Comparison of ENCODE assay signal across 17 mouse cellular contexts in the genomic region with DNA sequence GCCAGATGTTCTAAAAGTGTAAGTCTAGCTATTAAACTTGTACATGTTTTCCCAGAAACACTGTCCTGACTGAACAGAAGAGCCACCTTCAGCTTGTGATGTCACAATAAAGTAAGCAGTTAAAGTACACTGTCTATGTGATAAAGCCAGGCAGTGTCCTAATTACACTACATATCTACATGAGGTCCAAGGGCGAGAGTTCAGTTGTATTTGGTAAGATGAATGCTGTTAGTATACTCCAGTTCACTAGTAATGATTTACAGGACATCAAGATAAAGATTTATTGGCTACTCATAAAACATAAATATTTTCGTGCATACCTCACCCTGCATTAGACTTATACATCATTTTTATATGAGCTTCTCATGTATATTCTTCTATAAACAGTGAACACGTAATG.
"Had no signal": no experiment of that assay in that cellular context is flagged by ENCODE, and none has a peak within 500 bp of the region (broad histone marks: within the 10 kb centered on the region; RNA-seq: fewer than 3 reads in every experiment).

No protein-coding gene starts in this region.

- H3K4me3 ChIP-seq: heart, embryonic 10.5 days; heart, embryonic 12.5 days; hindbrain, embryonic 13.5 days; hindbrain, embryonic 15.5 days; layer of hippocampus, adult 2 months; left cerebral cortex, adult 2 months; limb, embryonic 10.5 days; limb, embryonic 12.5 days; liver, embryonic 13.5 days; liver, embryonic 15.5 days had no signal

- H3K36me3 ChIP-seq: heart, embryonic 10.5 days; hindbrain, embryonic 15.5 days; limb, embryonic 10.5 days; limb, embryonic 12.5 days; liver, embryonic 13.5 days; liver, embryonic 15.5 days had no signal

- H3K9me3 ChIP-seq: heart, embryonic 10.5 days; heart, embryonic 12.5 days; hindbrain, embryonic 13.5 days; hindbrain, embryonic 15.5 days; limb, embryonic 10.5 days; limb, embryonic 12.5 days; liver, embryonic 13.5 days; liver, embryonic 15.5 days had no signal

- H3K4me2 ChIP-seq: heart, embryonic 12.5 days; hindbrain, embryonic 13.5 days; hindbrain, embryonic 15.5 days; limb, embryonic 12.5 days; liver, embryonic 11.5 days; liver, embryonic 13.5 days; liver, embryonic 15.5 days had no signal

- H3K27me3 ChIP-seq: heart, embryonic 12.5 days; hindbrain, embryonic 13.5 days; hindbrain, embryonic 15.5 days; limb, embryonic 12.5 days; liver, embryonic 13.5 days; liver, embryonic 15.5 days had no signal

- H3K4me1 ChIP-seq: heart, embryonic 10.5 days; heart, embryonic 12.5 days; hindbrain, embryonic 13.5 days; hindbrain, embryonic 15.5 days; limb, embryonic 10.5 days; liver, embryonic 13.5 days; liver, embryonic 15.5 days had no signal

- ATAC-seq: hindbrain, postnatal 0 days had no signal

- DNase-seq: gastrocnemius, postnatal 10 days; gastrocnemius, postnatal 25 days; kidney, adult 18-20 months; kidney, adult 8-10 months; liver; liver, embryonic 13.5 days had no signal

- H3K9ac ChIP-seq: heart, embryonic 12.5 days; hindbrain, embryonic 13.5 days; hindbrain, embryonic 15.5 days; limb, embryonic 12.5 days; liver, embryonic 13.5 days; liver, embryonic 15.5 days had no signal

- H3K27ac ChIP-seq: heart, embryonic 10.5 days; hindbrain, embryonic 13.5 days; hindbrain, embryonic 15.5 days; hindbrain, postnatal 0 days; layer of hippocampus, adult 2 months; left cerebral cortex, adult 2 months; limb, embryonic 10.5 days; limb, embryonic 12.5 days; liver, embryonic 13.5 days; liver, embryonic 15.5 days had no signal
